Mouse (Mus musculus): ENCODE measurements around the gene 2310033P09Rik.

DNA sequence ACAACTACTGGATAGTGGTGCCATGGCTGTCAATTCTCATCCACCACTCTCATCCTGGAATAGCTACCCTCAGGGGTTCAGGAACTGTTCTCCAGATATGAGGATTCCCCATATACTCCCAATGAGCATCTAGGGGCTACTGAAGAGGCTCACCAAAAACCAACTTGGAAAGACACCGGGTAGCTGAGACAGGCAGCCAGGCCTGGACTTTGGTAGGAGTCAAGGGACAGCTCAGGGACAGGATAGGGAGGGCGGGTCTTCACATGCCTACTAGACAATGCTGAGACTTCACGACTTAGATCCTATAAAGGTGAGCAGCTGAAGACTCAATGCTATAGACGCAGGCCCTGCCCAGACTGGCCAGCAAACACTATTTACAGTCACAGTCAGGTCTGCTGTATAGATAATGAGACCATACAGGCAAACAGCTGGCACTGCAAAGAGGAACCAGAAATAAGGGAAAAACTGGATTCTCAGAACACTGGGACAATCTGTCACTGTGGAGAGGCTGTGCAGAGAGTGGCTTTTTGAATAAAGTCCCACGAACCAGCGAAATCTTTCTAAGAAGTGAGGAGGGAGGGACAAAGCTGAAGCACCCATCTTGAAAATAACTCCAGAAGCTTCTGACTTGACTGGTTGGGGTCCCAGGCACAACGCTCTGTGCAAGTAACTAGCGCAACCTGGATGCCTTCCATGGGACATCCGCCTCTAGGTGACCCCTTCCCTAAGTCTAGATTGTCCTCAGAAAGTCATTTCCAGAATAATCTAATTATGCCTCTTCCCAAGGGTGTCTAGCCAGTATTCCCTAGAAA is 45.5 kb upstream of the 2310033P09Rik start:
- TF ChIP-seq ZNF384 (IDR thresholded peaks at IDR 0.05; ENCODE audit: low read depth, low read length): no peak
- no peak for TF ChIP-seq ZC3H11A (IDR thresholded peaks at IDR 0.05; ENCODE audit: borderline replicate concordance, low read depth, low read length)
- no peak for TF ChIP-seq HCFC1 (IDR thresholded peaks at IDR 0.05; ENCODE audit: borderline replicate concordance, insufficient read depth, low read length)

All from ES-E14 (cell line).